Mouse (Mus musculus) small intestine, adult 2 months (tissue): ENCODE data around the gene Msi2. TPM values are rescaled to one million over a fixed set of nuclear protein-coding genes. Genes with fewer than 3 reads are reported as not detected.

Source experiments
- H3K27ac ChIP-seq: fragments of 200-500 bp; 2 replicates; pipeline ENCODE4 v1.5.1; 2012; ENCODE audit warnings: low read depth, low read length, control low read depth, inconsistent platforms; ENCODE audit not compliant: insufficient read depth
- H3K27me3 ChIP-seq: fragments of 200-500 bp; 2 replicates; pipeline ENCODE4 v1.6.1; 2012; ENCODE audit warnings: mild to moderate bottlenecking, moderate library complexity, low read length, inconsistent platforms; ENCODE audit not compliant: control insufficient read depth, insufficient read depth
- H3K36me3 ChIP-seq: fragments of 200-500 bp; 2 replicates; pipeline ENCODE4 v1.6.1; 2012; ENCODE audit warnings: mild to moderate bottlenecking, low read length, control low read depth, inconsistent platforms; ENCODE audit not compliant: control insufficient read depth, insufficient read depth
- H3K4me1 ChIP-seq: fragments of 200-500 bp; 2 replicates; pipeline ENCODE4 v1.6.1; 2012; ENCODE audit warnings: low read length, inconsistent platforms, mixed read lengths; ENCODE audit not compliant: control insufficient read depth, insufficient read depth, insufficient read length
- H3K4me3 ChIP-seq: fragments of 200-500 bp; 2 replicates; pipeline ENCODE4 v1.5.1; 2012; ENCODE audit warnings: low read depth, mild to moderate bottlenecking, control low read depth, inconsistent platforms, low read length, moderate library complexity
- CTCF ChIP-seq: fragments of 200-500 bp; IDR thresholded peaks from 2 replicates; pipeline ENCODE4 v1.5.1; 2012; ENCODE audit warnings: low read depth, mild to moderate bottlenecking, control low read depth, inconsistent platforms, low read length, moderate library complexity, mixed read lengths; ENCODE audit not compliant: insufficient replicate concordance, insufficient read length; ENCODE audit errors: extremely low read depth
- POLR2A ChIP-seq: fragments of 200-500 bp; IDR thresholded peaks from 2 replicates; pipeline ENCODE4 v1.6.1; 2012; ENCODE audit warnings: low read depth, mild to moderate bottlenecking, control low read depth, inconsistent platforms, low read length, moderate library complexity
- WGBS: fragments of 180-500 bp; shearing (Covaris S2); methylation state at CpG from one replicate; pipeline ENCODE4 v1.1.7; 2018; 5-methylcytosine and 5-hydroxymethylcytosine counted together
- polyA plus RNA-seq: library from polyadenylated mRNA; depleted of rRNA; stranded (reverse); fragments of >200 nt; gene quantifications from 2 replicates; pipeline ENCODE4 v1.2.3, GENCODE M21; 2012

Gene Msi2
- polyA plus RNA-seq, 1 experiment, result 8.8 TPM

- Histone ChIP-seq H3K36me3 (peaks cover 2% of the 10 kb centered on the region; the same call in 1 of the 2 replicates), H3K27me3 (no peaks in the 10 kb centered on the region), H3K4me1 (no peaks in the 10 kb centered on the region), H3K4me3 (no peak overlapping the region), H3K27ac (no peak overlapping the region)
- TF ChIP-seq POLR2A (no peak), CTCF (no peak)
- 98% methylated on average over 8 of the region's 8 CpGs for WGBS
These were observed 29.7 kb downstream of the Msi2 start for GRCm38 (mm10) chr11:88688644-88689043.

GRCm38 (mm10) chr11:88687711-88688110, 30.6 kb downstream of the Msi2 start:
- Histone ChIP-seq H3K36me3 (0 out of 2 replicates have a peak, but pooled peaks cover 2% of the 10 kb centered on the region), H3K27me3 (no peaks in the 10 kb centered on the region), H3K4me3 (no peak overlapping the region), H3K27ac (no peak overlapping the region), H3K4me1 (no peaks in the 10 kb centered on the region)
- TF ChIP-seq POLR2A (no peak), CTCF (no peak)
- WGBS, result 89% methylated on average over 12 of the region's 12 CpGs

- Histone ChIP-seq H3K4me1 (no peaks in the 10 kb centered on the region), H3K27ac (no peak overlapping the region), H3K27me3 (no peaks in the 10 kb centered on the region), H3K4me3 (no peak overlapping the region), H3K36me3 (0 out of 2 replicates have a peak, but pooled peaks cover 2% of the 10 kb centered on the region)
- TF ChIP-seq POLR2A, result no peak
- no peak for TF ChIP-seq CTCF
- 34% methylated on average over 5 of the region's 5 CpGs for WGBS
These were observed 31.3 kb downstream of the Msi2 start for GRCm38 (mm10) chr11:88687010-88687409.

- TF ChIP-seq POLR2A, result no peak
- no peak for TF ChIP-seq CTCF
- Histone ChIP-seq H3K27me3 (no peaks in the 10 kb centered on the region), H3K27ac (no peak overlapping the region), H3K36me3 (0 out of 2 replicates have a peak, but pooled peaks cover 2% of the 10 kb centered on the region), H3K4me1 (no peaks in the 10 kb centered on the region), H3K4me3 (no peak overlapping the region)
- WGBS, result 83% methylated on average over 7 of the region's 7 CpGs
These were observed 32.3 kb downstream of the Msi2 start for GRCm38 (mm10) chr11:88686061-88686460.

- 0 out of 2 replicates have a peak, but pooled peaks cover 2% of the 10 kb centered on the region for H3K36me3 ChIP-seq
- H3K4me1 ChIP-seq, result no peaks in the 10 kb centered on the region
- no peak overlapping the region for H3K27ac ChIP-seq
- TF ChIP-seq POLR2A (no peak), CTCF (no peak)
- H3K4me3 ChIP-seq, result no peak overlapping the region
- no peaks in the 10 kb centered on the region for H3K27me3 ChIP-seq
- WGBS, result 57% methylated on average over 14 of the region's 14 CpGs
These were observed 35.1 kb downstream of the Msi2 start for GRCm38 (mm10) chr11:88683026-88683770.

- TF ChIP-seq POLR2A (no peak), CTCF (no peak)
- 84% methylated on average over 7 of the region's 7 CpGs for WGBS
- Histone ChIP-seq H3K27ac (no peak overlapping the region), H3K36me3 (peaks cover 4% of the 10 kb centered on the region), H3K4me1 (no peaks in the 10 kb centered on the region), H3K4me3 (no peak overlapping the region), H3K27me3 (no peaks in the 10 kb centered on the region)
These were observed 41.0 kb downstream of the Msi2 start for GRCm38 (mm10) chr11:88677350-88677749.

- Histone ChIP-seq H3K4me1 (no peaks in the 10 kb centered on the region), H3K27me3 (no peaks in the 10 kb centered on the region), H3K4me3 (no peak overlapping the region), H3K36me3 (peaks cover 4% of the 10 kb centered on the region), H3K27ac (no peak overlapping the region)
- WGBS, result 81% methylated on average over 2 of the region's 2 CpGs
- TF ChIP-seq CTCF (no peak), POLR2A (no peak)
These were observed 41.7 kb downstream of the Msi2 start for GRCm38 (mm10) chr11:88676597-88676996.
